Mouse (Mus musculus) stomach, embryonic 14.5 days (tissue): Measurements from ENCODE around the gene Bnc2. TPM values are rescaled to one million over a fixed set of nuclear protein-coding genes. Genes with fewer than 3 reads are reported as not detected.

Source experiments
- ATAC-seq: fragments of 200-750 bp; cut with Nextera tagmentation; 2 replicates; pipeline ENCODE4 v1.8.0; 2017; ENCODE audit warnings: low read depth, moderate TSS enrichment; ENCODE audit not compliant: insufficient number of reproducible peaks, insufficient read depth, low FRiP score
- H3K27ac ChIP-seq: fragments of 300-500 bp; sonication (generic); 2 replicates; pipeline ENCODE4 v1.5.1; 2014; ENCODE audit warnings: mild to moderate bottlenecking, low read length, moderate library complexity, mixed read lengths
- H3K27me3 ChIP-seq: fragments of 300-500 bp; sonication (generic); 2 replicates; pipeline ENCODE4 v1.6.1; 2014; ENCODE audit warnings: low read length, control low read depth, mixed read lengths; ENCODE audit not compliant: control insufficient read depth, insufficient read depth
- H3K36me3 ChIP-seq: fragments of 300-500 bp; sonication (generic); 2 replicates; pipeline ENCODE4 v1.6.1; 2014; ENCODE audit warnings: mild to moderate bottlenecking, control low read depth, low read length, moderate library complexity, mixed read lengths; ENCODE audit not compliant: control insufficient read depth, insufficient read depth
- H3K4me1 ChIP-seq: fragments of 300-500 bp; sonication (generic); 2 replicates; pipeline ENCODE4 v1.6.1; 2014; ENCODE audit warnings: low read length, control low read depth, mixed read lengths; ENCODE audit not compliant: control insufficient read depth, insufficient read depth
- H3K4me2 ChIP-seq: fragments of 300-500 bp; sonication (generic); replicated peaks from 2 replicates; pipeline ENCODE4 v1.6.1; 2014; ENCODE audit warnings: low read depth, low read length, control low read depth
- H3K4me3 ChIP-seq: fragments of 300-500 bp; sonication (generic); 2 replicates; pipeline ENCODE4 v1.5.1; 2014; ENCODE audit warnings: low read depth, low read length, control low read depth
- H3K9ac ChIP-seq: fragments of 300-500 bp; sonication (generic); replicated peaks from 2 replicates; pipeline ENCODE4 v1.6.1; 2014; ENCODE audit warnings: low read depth, mild to moderate bottlenecking, control low read depth, low read length, moderate library complexity, mixed read lengths
- H3K9me3 ChIP-seq: fragments of 300-500 bp; sonication (generic); 2 replicates; pipeline ENCODE4 v1.6.1; 2016; ENCODE audit warnings: low read depth, low read length, control low read depth; ENCODE audit not compliant: control insufficient read depth
- WGBS: fragments of 180-500 bp; shearing (Covaris S2); extraction: QIAGEN DNeasy Blood & Tissue Kit; methylation state at CpG from one replicate; pipeline ENCODE4 v1.1.7; 2014; 5-methylcytosine and 5-hydroxymethylcytosine counted together
- polyA plus RNA-seq: library from polyadenylated mRNA; unstranded; fragments of >200 nt; fragmentation: Nextera tagmentation; extraction: Ambion mirVana; gene quantifications from 2 replicates; pipeline ENCODE4 v1.2.1, GENCODE M21; 2014

Gene Bnc2
- polyA plus RNA-seq, 1 experiment from 2014 or later, result 35.7 TPM

DNA sequence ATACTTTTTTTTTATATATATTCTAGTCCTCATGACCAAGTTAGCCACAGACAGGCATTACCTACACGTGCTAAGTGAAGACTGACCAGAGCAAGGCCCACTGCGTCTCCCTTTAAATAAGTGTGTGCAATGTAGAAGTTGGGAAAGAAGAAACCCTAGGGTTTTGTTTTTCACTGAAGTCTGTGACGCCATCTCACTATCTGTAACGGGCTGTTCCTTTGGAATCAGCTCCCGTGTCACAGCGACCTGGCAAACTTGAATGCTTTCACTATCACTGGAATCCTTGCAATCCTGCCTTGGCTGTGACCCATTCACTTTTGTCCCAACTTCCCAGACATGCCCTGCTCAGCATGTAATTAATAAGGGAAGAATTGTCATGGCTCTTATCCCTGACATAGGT lies 134.5 kb downstream of the Bnc2 start:
- no peaks in the 10 kb centered on the region for H3K27me3 ChIP-seq
- H3K36me3 ChIP-seq, result no peaks in the 10 kb centered on the region
- H3K4me2 ChIP-seq, result no peak overlapping the region
- H3K4me1 ChIP-seq, result peaks cover 4% of the 10 kb centered on the region; the same call in 1 of the 2 replicates
- no peak overlapping the region for H3K27ac ChIP-seq
- no peak overlapping the region for H3K4me3 ChIP-seq
- no peaks in the 10 kb centered on the region for H3K9me3 ChIP-seq
- no peak for ATAC-seq
- WGBS, result 86% methylated on average over 6 of the region's 6 CpGs
- no peak overlapping the region for H3K9ac ChIP-seq

DNA sequence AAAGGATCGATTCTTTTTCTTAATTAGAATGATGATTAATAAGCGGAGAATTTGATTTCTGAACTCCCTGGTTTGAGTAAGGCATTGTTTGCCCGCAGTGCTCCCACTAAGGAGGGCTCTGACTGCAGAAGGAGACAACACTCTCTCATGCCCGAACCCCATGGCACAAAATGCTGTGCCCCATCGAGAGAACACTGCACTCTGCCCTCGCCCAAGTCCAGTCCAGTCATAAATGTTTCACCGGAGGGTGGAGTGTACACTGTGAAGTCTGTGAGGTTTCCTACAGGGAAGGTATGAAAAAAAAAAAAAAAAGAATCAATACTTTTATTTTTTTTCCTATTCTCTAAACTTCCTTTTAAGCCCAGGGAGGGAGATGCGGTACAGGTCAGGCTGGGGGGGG lies 135.7 kb downstream of the Bnc2 start:
- Histone ChIP-seq H3K4me1 (peaks cover 3% of the 10 kb centered on the region; the same call in 1 of the 2 replicates), H3K4me2 (no peak overlapping the region), H3K27me3 (no peaks in the 10 kb centered on the region), H3K27ac (no peak overlapping the region), H3K9me3 (no peaks in the 10 kb centered on the region), H3K9ac (no peak overlapping the region), H3K4me3 (no peak overlapping the region), H3K36me3 (no peaks in the 10 kb centered on the region)
- ATAC-seq, result no peak
- WGBS, result 76% methylated on average over 8 of the region's 8 CpGs

DNA sequence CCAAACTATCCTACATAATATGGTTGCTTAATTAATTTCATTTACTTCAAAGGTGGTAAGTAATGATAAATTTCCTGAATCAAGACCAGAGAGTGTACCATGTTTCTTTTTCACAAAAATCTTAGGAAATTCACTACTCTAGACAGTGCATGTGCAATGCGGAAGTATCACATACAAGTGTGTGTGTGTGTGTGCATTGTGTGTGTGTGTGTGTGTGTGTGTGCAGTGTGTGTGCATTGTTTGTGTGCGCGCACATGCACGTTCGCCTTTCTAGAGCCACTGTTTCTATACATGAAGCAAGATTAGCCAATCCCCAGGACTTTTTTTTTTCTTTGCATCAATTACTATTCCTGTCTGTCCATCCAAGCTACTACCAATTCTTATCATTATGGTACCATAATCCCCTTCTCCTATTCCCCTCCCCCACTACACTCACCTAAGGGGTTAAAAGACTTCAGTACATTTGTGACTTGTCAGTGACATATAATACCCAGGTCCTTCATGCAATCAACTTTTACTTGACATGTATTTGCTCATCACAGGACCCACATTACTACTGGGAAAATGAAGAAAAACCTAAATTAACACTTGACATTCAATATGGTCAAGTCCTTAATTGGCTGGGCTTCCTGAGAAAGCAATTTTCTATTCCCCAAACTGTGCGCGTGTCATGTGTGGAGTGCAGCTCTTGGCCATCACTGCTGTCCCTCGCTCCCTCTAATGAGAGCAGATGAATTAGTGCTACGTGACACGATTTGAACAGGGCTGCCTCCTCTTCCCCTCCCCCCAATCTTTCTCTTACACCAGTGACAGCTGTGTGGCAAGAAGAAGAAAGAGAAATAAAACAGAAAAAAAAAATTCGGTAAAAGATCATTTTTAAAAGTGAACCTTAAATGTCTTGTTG lies 145.9 kb downstream of the Bnc2 start:
- ATAC-seq, result no peak
- H3K9ac ChIP-seq, result no peak overlapping the region
- H3K4me3 ChIP-seq, result no peak overlapping the region
- H3K27me3 ChIP-seq, result no peaks in the 10 kb centered on the region
- no peaks in the 10 kb centered on the region for H3K9me3 ChIP-seq
- no peak overlapping the region for H3K4me2 ChIP-seq
- WGBS, result 78% methylated on average over 11 of the region's 11 CpGs
- H3K27ac ChIP-seq, result no peak overlapping the region
- no peaks in the 10 kb centered on the region for H3K36me3 ChIP-seq
- peaks cover 13% of the 10 kb centered on the region; the same call in 1 of the 2 replicates for H3K4me1 ChIP-seq

DNA sequence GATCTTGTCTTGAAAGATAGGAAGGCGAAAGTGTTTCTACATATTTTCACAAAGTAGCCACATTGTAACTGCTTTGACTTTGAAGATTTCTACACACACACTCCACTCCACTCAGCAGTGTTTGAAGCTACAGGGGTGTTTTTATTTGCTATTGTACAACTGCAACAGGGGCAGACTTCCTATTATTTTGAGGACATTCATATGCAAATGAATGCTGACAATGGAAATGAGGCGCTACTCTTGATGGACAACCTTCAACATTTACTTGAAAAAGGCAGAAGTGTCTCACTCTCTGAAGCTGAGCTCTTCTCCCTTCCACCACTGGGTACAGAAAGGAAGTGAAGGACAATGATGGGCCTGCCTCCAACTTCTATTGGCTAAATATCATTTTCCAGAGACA lies 146.7 kb downstream of the Bnc2 start:
- WGBS, result 81% methylated on average over 2 of the region's 2 CpGs
- peaks cover 20% of the 10 kb centered on the region for H3K4me1 ChIP-seq
- ATAC-seq, result no peak

DNA sequence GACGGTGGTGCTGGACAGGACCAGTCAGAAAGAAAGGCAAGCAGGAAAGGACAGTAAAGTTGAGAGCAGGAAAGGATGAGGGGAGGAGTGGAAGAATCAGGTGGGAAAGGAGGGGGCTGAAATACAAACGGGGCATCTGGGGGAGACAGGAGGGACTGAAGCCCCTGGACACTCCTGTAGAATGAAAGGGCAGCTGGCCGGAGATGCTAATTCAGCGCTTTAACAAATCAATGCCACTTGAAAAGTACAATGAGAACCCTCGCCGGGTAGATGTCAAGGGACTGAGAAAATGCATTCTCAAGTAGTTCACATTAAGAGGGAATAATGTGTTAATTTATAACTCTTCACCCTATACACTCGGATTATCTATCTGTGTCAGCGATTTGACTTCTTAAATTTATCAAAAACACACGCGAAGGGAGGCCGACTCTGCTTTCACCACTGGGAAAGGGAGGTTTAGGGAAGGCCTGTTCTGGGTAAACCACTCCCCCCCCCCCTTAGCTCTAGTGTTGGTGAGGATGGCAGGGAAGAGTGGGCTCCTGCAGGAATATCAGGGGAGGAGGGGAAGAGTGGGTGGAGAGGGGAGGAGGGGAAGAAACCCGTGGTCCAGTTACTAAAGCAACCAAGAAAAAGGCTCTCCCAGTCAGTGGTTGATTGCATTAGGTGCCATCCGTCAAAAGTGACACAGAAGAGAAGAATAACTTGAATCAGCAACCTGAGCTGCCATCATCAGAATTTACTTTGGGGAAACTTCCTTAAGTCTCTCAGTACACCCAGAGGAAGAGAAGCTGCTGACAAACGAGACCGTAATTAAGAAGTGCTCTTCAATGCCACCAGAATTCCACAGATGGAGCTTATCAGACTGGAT lies 147.8 kb downstream of the Bnc2 start:
- Histone ChIP-seq H3K27me3 (no peaks in the 10 kb centered on the region), H3K4me3 (no peak overlapping the region), H3K9me3 (no peaks in the 10 kb centered on the region), H3K4me2 (no peak overlapping the region), H3K27ac (no peak overlapping the region), H3K4me1 (peaks cover 27% of the 10 kb centered on the region), H3K9ac (no peak overlapping the region), H3K36me3 (no peaks in the 10 kb centered on the region)
- WGBS, result 29% methylated on average over 15 of the region's 15 CpGs
- ATAC-seq, result no peak

More for the DNA sequence above, 146.7 kb downstream of the Bnc2 start:
- no peaks in the 10 kb centered on the region for H3K9me3 ChIP-seq
- H3K36me3 ChIP-seq, result no peaks in the 10 kb centered on the region
- no peak overlapping the region for H3K9ac ChIP-seq
- H3K4me3 ChIP-seq, result no peak overlapping the region
- no peaks in the 10 kb centered on the region for H3K27me3 ChIP-seq
- H3K4me2 ChIP-seq, result no peak overlapping the region
- H3K27ac ChIP-seq, result no peak overlapping the region

DNA sequence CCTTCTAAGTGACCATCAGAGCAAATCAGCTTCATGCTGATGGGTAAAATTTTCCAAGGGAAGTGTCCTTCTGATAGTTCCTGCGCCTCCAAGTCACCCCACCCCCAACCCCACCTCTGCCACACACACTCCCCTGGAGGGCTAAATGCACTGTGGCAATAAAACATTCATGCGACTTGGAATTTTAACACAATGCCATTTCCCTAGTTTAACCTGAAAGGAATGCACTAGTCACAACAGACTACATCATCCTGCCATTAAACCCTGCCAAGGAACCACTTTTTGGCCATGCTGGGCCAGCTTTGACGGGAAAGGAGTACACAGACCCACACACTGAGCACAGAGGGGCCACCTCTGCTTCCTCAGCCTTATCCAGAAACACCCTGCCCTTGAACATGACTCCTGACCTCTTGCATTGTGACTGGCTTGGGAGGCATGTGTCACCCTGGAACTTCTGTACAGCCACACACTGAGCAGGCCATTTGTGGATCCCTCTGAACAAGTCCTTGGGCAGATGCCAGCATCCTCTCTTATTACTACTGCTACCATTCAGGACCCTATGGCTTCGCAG lies 151.3 kb downstream of the Bnc2 start:
- peaks cover 27% of the 10 kb centered on the region for H3K4me1 ChIP-seq
- H3K27me3 ChIP-seq, result no peaks in the 10 kb centered on the region
- no peak for ATAC-seq
- H3K36me3 ChIP-seq, result no peaks in the 10 kb centered on the region
- H3K9ac ChIP-seq, result no peak overlapping the region
- no peak overlapping the region for H3K4me3 ChIP-seq
- H3K9me3 ChIP-seq, result no peaks in the 10 kb centered on the region
- no peak overlapping the region for H3K4me2 ChIP-seq
- WGBS, result 30% methylated on average over 4 of the region's 4 CpGs
- H3K27ac ChIP-seq, result peak overlapping the region; percentile 66

DNA sequence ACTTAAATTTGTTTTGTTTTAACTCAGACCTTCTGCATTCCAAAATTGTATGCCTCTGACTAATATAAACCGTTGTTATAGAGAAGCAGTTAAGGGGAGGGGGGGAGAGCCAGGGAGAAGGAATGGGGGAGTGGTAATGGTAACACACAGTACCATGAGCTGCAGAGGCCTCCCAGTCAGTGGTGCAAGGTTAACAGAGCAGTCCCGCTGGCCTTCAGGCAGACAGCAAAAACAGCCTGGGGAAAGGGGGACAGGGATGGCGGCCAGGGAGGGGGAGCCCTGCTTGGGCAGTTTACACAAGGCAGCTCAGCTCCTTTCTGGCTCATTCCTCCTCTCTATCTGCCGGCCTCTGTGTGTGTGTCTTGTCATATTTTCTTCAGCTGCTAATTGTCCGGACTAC lies 151.9 kb downstream of the Bnc2 start:
- 13% methylated on average over 5 of the region's 5 CpGs for WGBS
- no peaks in the 10 kb centered on the region for H3K9me3 ChIP-seq
- peak overlapping the region; percentile 66 for H3K27ac ChIP-seq
- no peak overlapping the region for H3K9ac ChIP-seq
- H3K4me3 ChIP-seq, result no peak overlapping the region
- ATAC-seq, result peak; percentile 82; the same call in 1 of the 2 replicates
- no peak overlapping the region for H3K4me2 ChIP-seq
- H3K4me1 ChIP-seq, result peaks cover 27% of the 10 kb centered on the region
- no peaks in the 10 kb centered on the region for H3K27me3 ChIP-seq
- H3K36me3 ChIP-seq, result no peaks in the 10 kb centered on the region

DNA sequence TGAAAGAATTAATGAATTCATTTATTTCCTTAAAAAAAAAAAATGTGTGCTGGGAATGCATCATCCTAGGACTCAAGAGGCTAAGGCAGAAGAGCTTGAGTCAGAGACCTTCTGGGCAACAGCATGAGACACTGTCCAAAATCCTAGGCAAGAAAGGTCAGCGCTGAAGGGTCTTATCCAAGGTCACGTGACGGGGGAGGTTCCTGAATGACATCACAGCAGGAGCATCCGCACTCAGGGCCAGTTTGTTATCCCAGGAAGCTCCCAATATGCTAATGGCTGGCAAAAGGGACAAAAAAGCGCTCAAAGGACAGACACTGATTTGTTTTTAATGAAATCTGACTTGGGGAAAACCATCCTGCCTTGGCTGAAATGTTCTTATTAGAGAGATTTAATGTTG lies 153.5 kb downstream of the Bnc2 start:
- Histone ChIP-seq H3K27me3 (no peaks in the 10 kb centered on the region), H3K36me3 (no peaks in the 10 kb centered on the region), H3K9ac (no peak overlapping the region), H3K4me1 (peaks cover 22% of the 10 kb centered on the region), H3K4me3 (no peak overlapping the region), H3K27ac (no peak overlapping the region), H3K9me3 (no peaks in the 10 kb centered on the region), H3K4me2 (no peak overlapping the region)
- no peak for ATAC-seq
- WGBS, result 90% methylated on average over 5 of the region's 5 CpGs
